Mouse (Mus musculus): ENCODE measurements around the gene Gba2.

Gba2 gene

GRCm38 (mm10) chr4:43580721-43581120 is 2.0 kb upstream of the Gba2 start:
- DNase-seq = no peak

GRCm38 (mm10) chr4:43579731-43580130 is 1.1 kb upstream of the Gba2 start:
- peak in 1 of 2 experiments; percentile 38 for DNase-seq

GRCm38 (mm10) chr4:43579256-43579655 is 583 bp upstream of the Gba2 start:
- no peak for DNase-seq

GRCm38 (mm10) chr4:43577237-43577881 is 1.3 kb downstream of the Gba2 start:
- DNase-seq = no peak

GRCm38 (mm10) chr4:43575356-43575755 is 3.3 kb downstream of the Gba2 start:
- no peak for DNase-seq

GRCm38 (mm10) chr4:43573561-43573960 is 5.1 kb downstream of the Gba2 start:
- DNase-seq = no peak

GRCm38 (mm10) chr4:43571395-43572045 is 7.2 kb downstream of the Gba2 start:
- no peak for DNase-seq

GRCm38 (mm10) chr4:43567140-43567539 is 11.5 kb downstream of the Gba2 start:
- DNase-seq = no peak

GRCm38 (mm10) chr4:43564231-43564630 is 14.4 kb downstream of the Gba2 start:
- DNase-seq = no peak

GRCm38 (mm10) chr4:43563601-43563875 is 15.1 kb downstream of the Gba2 start:
- no peak for DNase-seq

- DNase-seq = no peak
Observed at GRCm38 (mm10) chr4:43562769-43563600, 15.7 kb downstream of the Gba2 start.

GRCm38 (mm10) chr4:43561997-43562768 is 16.5 kb downstream of the Gba2 start, which contains the start of the genes Creb3 and Tln1:
Gene Creb3 (plus strand): TSS chr4:43562332.
Gene Tln1 (minus strand): TSS chr4:43562691.
- DNase-seq = peak; percentile 93 to 95

GRCm38 (mm10) chr4:43561436-43561996 is 17.2 kb downstream of the Gba2 start:
- no peak for DNase-seq

- DNase-seq = no peak
Observed at GRCm38 (mm10) chr4:43560976-43561375, 17.7 kb downstream of the Gba2 start.

GRCm38 (mm10) chr4:43560243-43560611 is 18.4 kb downstream of the Gba2 start:
- no peak for DNase-seq

- no peak for DNase-seq
Observed at GRCm38 (mm10) chr4:43559519-43560242, 19.0 kb downstream of the Gba2 start.

GRCm38 (mm10) chr4:43558631-43559356 is 19.9 kb downstream of the Gba2 start:
- peak in 1 of 2 experiments; percentile 33 for DNase-seq

GRCm38 (mm10) chr4:43558028-43558630 is 20.5 kb downstream of the Gba2 start:
- DNase-seq = no peak

- DNase-seq = no peak
Observed at GRCm38 (mm10) chr4:43555926-43556325, 22.7 kb downstream of the Gba2 start.

GRCm38 (mm10) chr4:43553891-43554290 is 24.8 kb downstream of the Gba2 start:
- no peak for DNase-seq

GRCm38 (mm10) chr4:43552437-43552836 is 26.2 kb downstream of the Gba2 start:
- DNase-seq = no peak

All from cerebellum, postnatal 14 days (tissue).